Mouse (Mus musculus) cerebellum, postnatal 14 days (tissue): ENCODE measurements around the gene Fxyd5.

ENCODE experiments used
- DNase-seq, 2 experiments: peaks; one replicate each; pipeline ENCODE4 v3.0.0; 2021; ENCODE audit warnings: mixed read lengths in 2 of 2

The Fxyd5 gene

DNA sequence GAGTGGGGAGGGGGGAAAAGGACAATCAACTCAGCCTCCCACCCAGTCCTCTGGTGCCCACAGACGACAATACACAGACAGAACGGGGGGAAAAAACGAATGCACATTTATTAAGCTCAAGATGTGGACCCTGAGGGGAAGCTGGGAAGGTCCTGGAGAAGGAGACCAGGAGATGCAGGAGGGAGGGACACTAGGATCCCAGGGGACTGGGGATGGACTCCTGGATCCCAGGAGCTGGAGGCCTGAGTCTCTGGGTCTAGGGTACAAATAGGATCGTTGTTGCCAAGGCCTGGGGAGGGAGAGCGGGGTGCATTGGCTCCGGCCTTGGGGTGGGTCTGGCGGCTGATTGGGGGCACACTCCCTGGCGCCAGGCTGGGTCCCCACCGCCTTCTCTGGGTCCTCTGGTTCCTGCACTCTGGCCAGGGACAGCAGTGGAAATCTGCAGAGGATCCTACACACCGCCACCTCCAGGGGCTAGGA lies at the start of gene Fxyd5:
Gene Fxyd5, minus strand, starts transcription at position 51 of the 480 bp plus-strand sequence.
- DNase-seq: no peak

DNA sequence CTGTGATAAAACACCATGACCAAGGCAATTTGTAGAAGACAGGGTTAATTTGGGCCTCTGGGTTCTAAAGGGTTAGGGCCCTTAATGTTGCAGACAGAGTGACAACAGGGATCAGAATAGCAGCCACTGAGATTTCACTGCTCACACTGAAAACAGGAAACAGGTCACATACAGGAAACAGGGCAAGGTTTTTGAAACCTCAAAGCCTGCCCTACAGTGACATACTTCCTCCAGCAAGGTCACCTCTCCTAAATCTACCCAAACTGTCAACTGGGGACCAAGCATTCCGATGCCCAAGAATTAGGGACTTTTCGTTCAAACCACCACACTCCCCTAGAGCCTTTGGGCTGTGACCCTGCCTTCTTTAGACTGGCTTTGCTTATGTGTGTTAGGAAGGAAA lies 47.4 kb upstream of the Fxyd5 start:
- DNase-seq: no peak

DNA sequence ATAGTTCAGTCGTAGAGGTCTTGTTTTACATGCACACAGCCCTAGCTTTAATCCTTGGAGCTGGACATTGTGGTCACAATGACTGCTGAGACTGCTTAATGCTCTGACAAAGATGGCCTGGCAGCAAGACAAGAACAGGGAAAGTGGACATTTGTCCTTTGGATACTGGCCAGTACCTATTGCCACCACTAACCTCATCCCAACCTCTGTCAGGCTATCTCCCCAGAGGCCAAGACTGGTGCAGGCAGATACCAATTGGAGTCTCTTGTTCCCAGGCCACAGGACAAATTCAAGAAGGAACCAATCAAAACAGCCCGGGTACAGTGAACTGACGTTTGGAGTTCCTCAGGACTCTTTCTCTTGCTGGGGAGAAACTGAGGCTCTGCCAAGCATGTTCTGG lies 45.9 kb upstream of the Fxyd5 start:
- no peak for DNase-seq

DNA sequence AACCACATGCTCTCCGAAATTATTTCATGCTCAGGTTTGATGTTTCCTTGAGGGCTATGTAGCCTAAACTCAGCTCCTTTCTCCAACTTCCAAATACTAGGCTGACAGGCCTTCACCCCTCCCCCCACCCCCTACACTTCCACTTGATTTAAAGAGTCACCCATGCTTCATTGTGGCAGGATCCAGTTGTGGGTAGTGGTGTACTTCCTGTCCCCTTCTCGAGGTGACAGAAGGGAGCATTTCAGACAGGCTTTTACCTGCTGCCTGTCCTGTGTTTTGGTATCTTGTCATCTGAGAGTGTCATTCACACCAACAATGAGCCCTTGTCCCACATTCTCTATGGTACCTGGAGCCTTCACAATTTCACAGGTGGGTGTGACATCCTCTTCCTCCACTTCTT lies 45.0 kb upstream of the Fxyd5 start:
- DNase-seq: no peak

DNA sequence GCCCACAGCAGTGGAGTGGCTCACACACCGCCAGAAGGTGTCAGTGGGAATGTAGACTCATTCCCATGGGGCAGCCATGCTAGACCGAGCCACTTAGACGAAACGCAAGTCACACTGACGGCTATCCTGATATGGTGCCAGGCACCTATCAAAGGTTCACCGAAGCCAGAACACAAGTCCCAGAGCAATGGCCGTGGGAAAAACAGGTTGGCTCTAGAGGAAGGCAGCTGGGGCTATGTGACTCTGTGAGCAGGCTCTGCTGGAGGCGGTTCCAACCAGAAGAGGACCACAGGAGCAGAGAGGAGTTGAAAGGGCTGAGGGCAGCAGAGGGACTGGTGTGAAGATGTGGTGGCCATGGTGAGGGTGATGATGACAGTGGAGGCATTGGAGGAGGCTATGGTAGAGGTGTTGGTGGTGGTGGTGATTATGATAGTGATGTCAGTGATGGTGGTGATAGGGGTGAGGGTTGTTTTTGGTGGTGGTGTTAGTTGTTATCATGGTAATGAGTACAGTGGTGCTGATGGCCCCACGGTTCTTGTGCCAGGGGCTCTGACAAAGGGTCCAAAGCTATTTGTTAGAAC lies 44.0 kb upstream of the Fxyd5 start:
- no peak for DNase-seq

DNA sequence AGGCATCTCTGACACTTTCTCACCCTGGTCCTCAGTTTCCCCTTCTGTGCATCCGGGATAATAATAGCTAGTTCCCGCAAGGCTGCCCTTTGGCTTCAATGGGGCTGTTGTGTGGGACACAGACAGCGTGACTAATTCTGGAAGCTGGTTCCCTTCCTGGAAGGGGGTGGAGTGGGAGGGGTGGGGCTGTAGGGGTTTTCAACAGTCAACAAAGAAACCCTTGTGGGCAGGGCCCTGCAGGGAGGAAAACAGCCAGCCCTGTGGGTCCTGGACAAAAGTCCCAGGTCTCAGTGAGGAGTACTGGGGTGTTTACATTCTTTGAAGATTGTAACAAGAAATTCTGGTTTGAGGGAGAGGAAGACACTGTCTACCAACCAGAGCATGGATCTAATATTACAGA lies 42.9 kb upstream of the Fxyd5 start:
- DNase-seq: no peak

DNA sequence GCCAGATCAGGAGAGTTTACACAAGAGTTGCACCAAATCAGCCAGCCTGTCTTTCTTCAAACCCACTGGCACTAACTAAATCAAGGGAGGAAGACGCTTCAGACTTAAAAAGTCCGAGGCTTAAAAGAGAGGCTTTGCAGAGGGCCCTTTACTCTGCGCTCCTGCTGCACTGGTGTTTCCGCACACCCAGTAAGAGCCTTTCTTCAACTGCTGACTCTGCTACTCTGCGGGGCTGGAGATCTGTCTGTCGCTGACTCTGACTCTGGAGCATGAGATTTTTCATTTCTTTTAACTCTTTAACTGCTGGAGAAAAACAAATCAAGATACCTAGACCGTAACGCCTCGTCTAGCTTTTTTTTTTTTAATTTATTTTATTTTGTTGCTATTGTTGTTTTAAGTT lies 41.9 kb upstream of the Fxyd5 start:
- no peak for DNase-seq

DNA sequence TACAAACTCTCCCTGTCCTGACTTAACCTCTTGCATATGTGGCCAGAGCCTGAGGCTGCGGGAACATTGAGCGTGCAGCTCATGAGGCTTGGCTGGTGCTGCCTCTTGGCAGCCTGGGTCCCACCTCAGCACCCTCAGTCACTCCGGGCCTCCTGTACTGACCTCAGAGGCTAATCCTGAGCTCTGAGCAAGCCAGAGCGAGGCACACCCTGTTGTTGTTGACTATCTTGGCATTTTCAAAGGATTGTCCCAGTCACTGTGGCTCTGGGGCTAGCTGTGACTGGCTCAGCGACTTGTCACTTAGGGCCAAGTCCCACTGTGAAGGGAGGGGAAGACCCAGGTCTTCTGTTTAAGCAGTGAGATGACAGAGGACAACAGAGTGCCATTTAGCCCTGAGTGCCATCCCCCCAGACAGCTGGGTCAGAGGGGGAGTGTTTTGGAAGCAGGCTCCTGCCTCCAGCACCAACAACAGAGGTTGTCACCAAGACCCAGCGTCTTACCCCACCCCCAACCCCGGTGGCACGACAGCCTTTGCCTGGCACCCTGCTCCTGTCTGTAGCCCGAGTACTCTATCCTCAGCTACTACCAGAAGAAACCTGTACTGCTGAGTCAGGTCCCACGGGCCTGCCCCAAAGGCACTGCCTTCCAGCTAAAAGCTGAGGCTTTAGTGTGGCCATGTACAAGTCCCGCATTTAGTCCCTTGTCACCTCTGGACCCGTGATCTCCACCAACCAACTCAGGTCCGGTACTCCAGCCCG lies 40.7 kb upstream of the Fxyd5 start:
- peak; percentile 79 to 81 for DNase-seq

DNA sequence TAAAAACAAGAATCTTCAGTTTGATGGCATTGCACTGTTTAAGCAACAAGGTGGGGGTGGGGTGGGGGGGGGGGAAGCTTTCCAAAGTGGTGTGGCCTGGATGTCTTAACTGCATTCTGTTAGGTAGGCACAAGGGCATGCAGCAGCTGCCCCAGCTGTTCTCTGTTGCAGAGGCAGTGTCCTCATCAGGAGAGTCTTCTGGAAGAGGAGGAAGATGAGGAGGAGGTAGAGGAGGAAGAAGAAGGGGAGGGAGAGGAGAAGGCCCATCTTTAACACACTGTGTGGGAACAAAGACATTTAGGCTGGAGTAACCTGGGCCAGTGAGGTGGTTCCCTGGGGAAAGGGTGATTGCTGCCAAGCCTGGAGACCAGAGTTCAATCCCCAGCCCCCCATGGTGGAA lies 39.8 kb upstream of the Fxyd5 start:
- DNase-seq: no peak

DNA sequence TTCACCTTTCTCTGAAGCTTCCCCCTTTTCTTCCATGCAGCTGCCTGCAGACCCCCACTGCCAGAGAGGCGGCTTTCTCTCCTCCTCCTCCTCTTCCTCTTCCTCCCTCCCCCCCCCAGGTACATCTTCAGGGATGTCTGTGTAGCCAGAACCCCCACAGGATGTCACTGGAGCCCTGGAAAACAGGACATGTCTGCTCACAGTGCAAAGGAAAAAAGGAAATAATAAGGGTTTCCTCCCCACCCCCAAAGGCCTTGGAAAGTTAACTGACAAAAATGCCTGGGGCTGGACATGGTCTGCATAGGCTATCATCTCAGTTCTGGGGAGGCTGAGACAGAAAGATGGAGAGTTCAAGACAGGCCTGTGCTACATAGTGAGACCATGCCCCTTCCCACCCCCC lies 38.8 kb upstream of the Fxyd5 start:
- peak in 1 of 2 experiments; percentile 64 for DNase-seq

DNA sequence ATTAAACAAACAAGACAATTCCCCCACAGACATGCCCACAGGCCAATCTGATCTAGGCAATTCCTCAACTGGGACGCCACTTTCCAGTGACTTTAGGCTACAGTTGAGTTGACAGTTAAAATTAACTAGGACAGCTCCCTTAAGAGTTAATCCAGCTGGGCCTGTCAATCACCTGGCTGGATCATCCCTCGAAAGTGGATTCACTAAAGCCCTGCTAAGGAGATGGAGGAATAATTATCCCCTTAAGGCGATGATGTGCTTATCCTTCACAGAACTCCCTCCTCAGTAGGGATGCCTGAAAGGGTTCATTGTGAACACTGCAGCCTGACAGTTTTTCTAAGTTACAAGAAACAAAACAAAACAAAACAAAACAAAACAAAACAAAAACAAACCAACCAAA lies 38.3 kb upstream of the Fxyd5 start:
- no peak for DNase-seq

DNA sequence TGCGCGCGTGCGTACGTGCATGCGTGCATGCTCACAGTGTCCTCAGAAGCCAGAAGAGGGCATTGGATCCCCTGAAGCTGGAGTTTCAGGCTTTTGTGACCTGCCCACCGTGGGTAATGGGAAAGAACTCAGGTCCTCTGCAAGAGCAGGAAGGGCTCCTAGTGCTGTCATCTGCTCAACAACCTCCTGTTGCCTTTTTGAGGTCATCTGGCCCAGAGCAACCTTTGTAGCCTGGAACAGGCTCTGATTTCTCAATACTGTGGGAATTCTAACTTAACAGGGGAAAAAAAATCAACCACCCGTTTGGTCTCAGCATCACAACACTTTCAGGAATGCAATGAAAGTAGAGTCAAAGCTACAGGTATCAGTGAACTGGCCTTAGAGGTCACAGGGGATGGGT lies 37.4 kb upstream of the Fxyd5 start:
- no peak for DNase-seq

DNA sequence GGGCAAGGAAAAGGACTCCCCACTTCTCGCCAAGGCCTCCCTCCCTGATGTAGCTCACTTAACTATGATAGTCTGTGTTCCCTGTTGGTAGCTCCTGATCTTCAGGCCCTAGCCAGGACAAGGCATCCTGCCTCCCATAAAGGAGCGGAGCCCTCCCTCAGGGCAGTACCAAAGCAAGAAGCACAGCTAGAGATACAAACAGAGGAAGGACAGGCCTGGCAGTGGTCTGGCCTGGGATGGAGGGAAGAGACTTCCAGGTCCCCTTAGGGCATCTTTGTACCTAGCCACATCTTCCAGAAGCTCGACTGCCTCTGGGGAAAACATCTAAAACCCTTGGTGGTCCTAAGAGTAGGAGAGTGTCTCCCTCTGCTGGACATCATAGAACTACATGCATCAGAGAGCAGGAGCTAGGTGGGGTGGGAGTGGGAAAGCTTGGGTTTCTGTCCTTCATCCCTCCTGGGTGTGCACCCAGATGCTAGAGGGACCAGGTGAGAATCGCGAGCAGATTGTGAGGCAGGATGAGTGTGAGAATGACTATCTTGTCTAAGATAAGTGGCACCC lies 35.7 kb upstream of the Fxyd5 start:
- DNase-seq: peak; percentile 74

DNA sequence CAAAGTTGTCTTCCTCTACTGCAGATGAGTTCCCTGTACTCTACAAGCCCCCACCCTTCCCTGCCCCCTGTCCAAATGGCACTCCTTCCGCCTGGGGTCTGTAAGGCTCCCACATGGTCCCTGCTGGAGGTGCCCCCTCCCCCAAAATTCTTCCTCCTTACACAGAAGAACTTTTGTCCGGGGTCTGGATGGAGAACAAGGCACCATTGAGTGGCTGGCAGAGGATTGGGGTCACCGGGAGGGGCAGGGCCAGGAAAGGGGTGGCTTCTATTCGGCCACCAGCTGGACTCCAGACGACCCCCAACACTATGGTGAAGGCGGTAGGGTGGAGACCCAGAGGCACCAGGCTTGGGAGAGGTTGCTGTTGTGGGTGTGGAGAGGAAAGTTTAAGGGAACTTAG lies 35.2 kb upstream of the Fxyd5 start:
- no peak for DNase-seq

DNA sequence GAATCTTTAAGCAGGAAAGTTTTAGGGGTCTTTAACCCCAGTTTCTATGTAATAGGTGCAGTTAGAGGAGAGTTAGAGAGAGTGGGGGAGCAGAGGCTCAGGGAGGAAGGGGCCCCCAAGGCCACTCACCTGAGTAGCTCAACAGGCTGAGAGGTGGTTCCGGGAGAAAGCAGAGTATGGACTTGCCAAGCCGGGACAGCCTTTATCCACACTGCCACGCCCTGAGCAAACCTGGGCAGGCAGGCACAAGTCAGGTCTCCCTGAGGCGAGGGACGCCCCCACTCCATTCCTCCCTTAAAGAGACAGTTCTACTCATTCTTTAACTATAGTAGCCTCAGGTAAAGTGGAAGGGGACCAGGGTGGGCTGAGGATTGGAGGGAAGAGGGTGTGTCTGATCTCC lies 34.2 kb upstream of the Fxyd5 start, which contains the start of gene Fxyd3:
Gene Fxyd3, minus strand, starts transcription at position 213 of the 400 bp plus-strand sequence.
- DNase-seq: no peak

DNA sequence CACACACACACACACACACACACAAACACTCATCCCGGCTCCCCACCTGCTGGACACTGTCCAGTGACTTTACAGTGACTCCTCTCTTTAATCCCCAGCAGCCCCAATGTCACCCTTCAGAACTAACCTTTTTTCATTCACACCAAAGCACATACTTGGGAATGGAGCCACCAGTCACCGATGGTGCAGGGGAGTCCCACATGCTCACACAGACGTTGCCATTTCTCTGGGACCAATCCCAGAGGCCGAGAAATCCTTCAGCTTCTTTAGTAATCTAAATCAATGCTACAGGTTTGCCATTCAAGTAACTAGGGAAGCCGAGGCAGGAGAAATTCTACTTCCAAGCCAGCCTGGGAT lies 32.4 kb upstream of the Fxyd5 start:
- peak in 1 of 2 experiments; percentile 48 for DNase-seq

DNA sequence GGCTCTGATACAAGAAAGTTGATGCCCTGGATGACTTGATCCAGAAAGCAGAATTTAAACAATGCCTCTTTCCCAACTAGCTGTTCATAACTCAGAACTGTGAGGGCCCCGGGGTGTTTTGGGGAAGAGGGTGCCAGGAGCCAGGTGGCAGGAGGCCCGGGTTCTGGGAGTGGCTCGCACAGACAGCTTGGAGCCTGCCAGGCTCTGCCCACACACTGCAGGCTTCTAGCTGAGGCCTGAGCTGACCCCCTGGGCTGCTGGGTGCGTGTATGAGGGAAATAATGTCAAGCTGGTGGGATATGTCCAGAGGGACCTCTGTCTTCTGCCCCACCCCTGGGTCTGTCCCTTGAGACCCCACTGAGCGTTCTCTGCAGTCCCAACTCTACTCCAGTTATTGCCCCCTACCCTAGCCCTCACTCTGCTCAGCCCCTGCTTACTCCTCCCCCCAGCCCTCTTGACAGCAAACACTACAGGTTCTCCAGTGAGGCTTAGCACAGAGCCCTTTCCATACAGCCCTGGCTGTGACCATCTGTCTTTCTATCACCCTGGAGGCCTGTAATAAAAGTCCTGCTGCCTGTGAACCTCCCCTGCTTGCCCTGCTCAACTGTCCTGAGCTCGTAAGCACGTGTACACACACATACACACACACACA lies 31.9 kb upstream of the Fxyd5 start:
- DNase-seq: peak in 1 of 2 experiments; percentile 46

DNA sequence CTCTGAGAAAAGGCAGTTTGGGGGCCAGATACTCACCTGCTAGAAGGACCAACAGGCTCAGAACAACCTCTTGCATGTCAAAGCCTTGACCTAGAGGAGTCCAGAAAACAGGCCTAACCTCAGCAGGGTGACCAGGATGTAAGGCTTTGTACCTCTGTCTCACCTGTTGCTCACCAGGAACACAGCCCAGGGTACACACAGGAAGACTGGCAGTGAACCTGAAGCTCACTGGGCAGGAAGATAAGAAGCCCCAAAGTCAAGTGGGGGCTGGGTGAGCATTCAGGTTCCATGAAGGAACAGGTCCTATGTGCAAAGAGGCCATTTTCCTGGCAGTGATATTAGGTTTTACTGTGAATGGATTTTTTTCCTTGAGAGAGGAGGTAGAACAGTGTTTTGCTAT lies 31.3 kb upstream of the Fxyd5 start:
- DNase-seq: peak in 1 of 2 experiments; percentile 18

DNA sequence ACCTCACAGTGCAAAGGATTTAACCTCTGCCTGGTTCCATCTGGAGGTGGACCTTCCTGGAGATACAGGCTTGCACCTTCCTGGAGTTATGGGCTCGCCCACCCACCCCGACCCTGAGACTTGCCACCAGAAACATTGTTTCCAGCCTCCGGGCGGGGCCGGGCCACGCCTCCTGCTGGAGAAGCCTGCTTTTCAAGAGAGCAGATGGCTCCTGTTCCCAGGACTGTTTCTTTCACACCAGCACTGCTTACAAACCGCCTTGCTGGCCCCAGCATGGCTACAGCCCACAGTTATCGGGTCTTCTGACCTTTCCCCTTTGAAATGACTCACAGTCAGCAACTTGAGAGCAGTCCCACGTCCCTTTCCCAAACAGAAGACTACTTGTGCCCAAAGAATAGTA lies 30.0 kb upstream of the Fxyd5 start:
- DNase-seq: no peak

DNA sequence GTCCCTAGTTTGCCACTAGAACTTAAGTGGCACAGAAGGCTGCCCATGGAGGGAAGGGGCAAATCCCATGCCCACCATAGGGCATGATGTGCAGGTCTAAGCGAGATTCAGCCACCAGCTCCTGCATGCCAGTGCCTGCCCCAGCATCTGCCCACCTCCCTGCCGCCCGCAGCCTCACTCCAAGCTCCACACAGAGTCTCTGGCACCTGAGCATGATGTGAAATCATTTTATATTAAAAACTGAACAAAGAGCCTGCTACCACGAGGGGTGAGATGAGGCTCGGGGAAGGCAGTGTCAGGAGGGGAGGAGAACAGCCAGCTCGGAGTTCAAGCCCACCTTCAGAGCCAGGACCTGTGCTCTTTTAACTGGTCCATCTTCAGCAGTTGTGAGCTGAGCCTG lies 28.0 kb upstream of the Fxyd5 start:
- DNase-seq: peak in 1 of 2 experiments; percentile 63

DNA sequence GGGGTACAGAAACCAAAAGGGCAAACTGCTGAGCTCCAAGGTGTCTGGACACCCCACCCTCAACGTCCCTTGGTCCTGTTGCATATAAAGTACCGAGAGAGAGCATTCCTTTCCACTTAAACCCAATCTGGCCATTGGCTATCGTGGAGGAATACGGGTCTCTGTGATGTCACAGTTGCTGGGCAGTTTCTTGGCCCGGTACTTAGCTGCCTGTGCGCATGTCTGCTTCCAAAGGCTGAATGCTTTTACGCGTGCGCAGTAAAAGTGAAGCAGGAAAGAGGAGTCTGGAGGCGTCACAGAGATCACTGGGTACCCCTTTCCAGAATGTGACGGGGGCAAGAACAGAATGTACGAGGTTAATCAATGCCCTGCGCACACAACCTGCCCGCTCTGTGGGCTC lies 27.2 kb upstream of the Fxyd5 start:
- peak; percentile 64 to 70 for DNase-seq

DNA sequence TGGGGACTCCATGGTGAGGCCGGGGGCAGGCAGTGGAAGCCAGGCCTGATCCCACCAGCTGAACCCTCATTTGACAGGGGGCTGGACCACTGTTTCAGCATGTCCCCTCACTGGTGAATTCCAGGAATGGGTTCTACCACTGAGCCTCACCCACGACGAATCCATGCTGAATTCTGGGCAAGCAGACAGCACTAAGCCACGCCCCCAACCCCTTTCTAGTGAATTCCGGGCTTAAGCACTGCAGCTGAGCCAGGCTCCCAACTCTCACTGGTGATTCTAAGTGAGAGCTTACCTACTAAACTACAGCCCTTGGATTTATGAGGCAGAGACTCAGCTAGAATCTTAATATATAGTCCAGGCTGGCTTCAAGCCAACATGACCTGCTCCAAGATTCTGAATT lies 25.6 kb upstream of the Fxyd5 start:
- DNase-seq: peak in 1 of 2 experiments; percentile 69

DNA sequence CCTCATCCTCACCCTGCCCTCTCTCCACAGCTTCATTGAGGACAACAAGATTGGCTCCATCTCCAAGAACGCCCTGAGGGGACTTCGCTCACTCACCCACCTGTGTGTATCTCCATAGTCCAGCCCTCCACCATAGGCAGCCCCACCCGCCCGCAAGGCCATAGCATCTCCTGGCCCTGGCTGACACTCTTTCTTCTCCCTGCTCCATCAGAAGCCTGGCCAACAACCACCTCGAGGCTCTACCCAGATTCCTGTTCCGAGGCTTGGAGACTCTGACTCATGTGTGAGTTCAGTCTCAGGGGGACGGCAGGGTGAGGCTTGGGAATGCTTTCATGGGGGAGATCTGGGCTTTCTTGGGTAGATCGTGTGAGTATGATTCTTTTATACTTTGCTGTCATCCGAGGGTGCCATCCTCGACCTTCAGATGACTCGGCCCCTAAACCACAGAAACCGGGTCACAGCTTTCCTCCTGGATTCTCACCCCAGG lies 20.8 kb upstream of the Fxyd5 start:
- no peak for DNase-seq

DNA sequence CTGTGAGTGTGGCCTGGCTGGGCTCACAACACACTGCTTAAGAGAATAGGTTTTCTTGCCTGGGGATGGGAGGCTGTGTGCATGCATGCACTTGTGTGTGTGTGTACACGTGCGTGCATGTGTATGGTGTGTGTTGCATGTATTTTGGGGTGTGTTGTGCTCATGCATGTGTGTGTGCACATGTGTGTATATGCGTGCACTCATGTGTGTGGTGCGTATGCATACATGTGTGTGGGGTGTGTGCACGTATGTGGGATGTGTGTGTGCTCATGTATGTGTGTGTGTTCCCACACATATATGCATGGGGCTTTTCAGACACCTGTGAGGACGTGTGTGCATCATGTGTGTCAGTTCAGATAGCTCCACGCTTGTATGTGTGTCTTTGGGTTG lies 18.3 kb upstream of the Fxyd5 start:
- no peak for DNase-seq
